Mouse (Mus musculus): ENCODE measurements around the gene D630023F18Rik.
A peak's percentile ranks its signal among the peaks of the same experiment; 100 is the strongest.

D630023F18Rik gene

DNA sequence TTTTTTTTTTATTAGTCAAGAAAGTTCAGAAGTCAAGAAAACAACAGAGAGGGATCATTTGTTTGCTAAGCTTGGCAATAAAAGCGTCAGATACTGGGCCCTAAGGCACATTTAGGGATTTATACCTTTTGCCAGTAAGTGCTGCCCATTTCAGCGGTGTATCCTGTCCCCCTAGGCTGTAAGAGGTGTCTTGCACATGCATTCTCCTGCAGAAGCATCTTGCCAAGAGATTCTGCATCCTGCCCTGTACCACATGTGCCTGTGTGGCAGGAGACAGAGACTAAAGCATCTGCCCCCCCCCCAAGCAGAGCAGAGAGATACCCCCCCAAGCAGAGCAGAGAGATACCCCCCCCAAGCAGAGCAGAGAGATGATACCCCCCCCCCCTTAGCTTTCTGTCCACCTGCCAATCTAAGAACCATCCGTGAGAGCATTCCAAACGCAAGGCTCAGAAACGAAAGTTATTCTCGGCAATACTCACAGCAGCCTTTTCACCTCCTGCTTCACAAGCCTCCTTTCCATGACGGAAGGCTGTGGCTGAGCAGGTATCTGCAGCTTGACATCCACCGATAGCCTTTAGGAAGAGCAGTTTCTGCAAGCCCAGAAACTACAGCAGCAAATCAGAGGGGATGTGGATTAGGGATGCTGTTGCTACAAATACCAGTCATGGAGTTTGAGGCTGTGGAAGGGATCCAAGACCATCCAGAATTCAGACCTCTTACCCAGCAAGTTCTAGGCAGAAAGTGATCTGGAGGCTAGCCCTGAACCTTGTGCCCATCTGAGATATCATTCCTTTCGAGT is at the start of gene D630023F18Rik:
TSS of gene D630023F18Rik (minus strand) at position 641 of the 799 bp plus-strand sequence.
- DNase-seq (ENCODE audit: low spot score in 2 of 2), result peak; percentile 41 to 43

DNA sequence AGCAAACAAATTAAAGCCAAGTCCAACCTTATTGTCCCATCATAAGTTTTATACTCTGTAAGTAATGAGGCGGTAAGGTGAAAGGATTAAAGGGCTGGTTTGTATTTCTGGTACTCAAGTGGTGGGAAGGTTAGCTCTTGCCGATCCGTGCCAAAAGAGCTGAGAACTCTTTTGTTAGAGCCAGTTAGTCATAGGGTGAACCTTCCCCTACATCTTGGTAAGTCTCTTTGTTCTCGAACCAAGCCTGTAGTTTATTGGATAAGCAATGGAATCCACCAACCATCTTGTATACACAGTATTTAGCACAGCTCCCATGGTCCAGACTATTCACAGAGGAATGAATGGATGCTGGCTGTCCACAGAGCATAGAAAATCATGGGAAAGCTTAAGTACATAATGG is 48.6 kb upstream of the D630023F18Rik start:
- no peak for DNase-seq (ENCODE audit: low spot score in 2 of 2)

DNA sequence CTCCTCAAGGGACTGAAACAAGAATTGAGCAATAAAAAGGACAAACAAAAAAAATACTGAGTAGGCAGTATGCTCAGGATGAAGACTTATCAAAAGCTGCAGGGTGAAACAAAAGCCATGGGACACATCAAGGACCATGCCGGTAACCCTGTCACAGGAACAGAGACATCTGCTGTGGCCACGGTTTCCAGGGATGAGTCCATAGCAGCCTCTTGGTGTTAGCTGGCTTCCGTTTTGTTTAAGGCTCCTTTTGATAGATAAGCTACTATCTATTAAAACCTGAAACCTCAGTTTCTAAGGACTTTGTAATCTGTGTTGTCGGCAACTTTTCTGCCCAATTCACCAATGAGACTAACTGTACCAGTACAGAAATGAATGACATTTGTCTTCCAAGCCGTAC is 46.9 kb upstream of the D630023F18Rik start:
- DNase-seq (ENCODE audit: low spot score in 2 of 2), result no peak

DNA sequence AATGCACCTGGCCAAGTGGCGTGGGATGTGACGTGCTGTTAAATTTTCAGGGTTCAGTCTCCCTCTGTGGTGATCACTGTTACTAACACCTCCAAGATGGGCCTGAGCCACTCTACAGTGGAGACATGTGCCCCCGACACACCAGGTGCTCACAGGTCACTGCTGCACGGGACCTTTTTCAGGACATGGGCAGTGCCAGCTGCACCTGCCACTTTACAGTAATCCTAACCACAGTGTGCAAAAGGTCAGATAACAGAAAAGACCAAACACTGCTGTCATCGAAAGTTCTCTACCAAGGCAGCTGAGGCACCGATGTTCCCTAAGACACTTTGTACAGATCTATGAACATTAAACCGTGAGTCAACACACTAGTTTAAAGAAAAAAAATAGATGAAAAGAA is 46.5 kb upstream of the D630023F18Rik start:
- no peak for DNase-seq (ENCODE audit: low spot score in 2 of 2)

DNA sequence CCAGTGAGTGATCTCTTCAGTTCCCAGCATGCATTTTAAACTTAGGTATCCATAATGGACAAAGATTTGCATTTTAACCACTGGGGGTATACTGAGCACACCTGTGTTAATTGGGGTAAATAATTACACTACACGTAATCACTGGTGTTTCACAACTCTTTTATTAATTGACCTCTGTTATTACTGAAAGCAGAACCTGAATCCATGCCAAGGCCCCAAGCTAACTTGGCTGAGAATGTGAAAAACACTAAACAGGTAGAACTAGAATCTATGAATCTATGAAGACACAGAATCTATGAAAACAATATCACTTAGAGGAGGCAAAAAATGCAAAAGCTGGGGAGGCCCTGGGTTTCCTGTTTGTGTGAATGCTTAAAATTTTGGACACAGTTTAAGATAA is 44.5 kb upstream of the D630023F18Rik start:
- DNase-seq (ENCODE audit: low spot score in 2 of 2), result no peak

DNA sequence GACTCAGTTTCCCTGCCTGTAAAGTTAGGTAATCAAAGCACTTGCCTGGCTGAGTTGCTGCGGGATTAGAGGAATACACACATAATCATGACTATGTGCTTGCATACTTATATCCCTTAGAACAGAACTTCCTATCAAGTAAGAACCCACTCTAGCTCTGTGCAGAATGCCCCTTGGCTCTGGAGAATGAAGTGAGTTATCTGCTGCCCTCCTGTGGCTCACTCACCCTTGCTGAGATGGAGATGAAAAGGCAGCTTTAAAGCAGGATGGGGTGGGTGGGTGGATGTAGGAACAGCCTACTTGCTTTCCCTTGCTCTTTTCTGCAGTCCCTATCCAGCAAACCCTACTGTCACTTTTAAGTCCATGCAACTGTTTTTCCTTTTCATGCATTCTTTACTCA is 39.2 kb upstream of the D630023F18Rik start:
- DNase-seq (ENCODE audit: low spot score in 2 of 2), result peak; percentile 13 to 23

DNA sequence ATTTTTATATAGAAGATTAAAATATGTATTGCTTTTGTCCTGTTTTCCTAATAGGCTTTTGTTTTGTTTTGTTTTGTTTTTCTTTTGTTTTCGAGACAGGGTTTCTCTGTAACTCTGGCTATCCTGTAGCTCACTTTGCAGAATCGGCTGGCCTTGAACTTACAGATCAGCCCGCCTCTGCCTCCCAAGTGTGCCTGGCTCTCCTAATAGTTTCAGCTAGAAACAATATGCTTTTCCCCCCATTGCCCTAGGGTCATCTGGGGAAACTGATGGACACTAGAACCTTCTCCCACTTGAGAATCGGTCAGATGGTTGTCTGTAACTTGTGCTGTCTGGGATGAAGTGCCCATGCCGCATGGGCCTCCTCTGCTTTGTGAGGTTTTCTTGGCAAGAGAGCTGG is 33.1 kb upstream of the D630023F18Rik start:
- DNase-seq (ENCODE audit: low spot score in 2 of 2), result no peak

DNA sequence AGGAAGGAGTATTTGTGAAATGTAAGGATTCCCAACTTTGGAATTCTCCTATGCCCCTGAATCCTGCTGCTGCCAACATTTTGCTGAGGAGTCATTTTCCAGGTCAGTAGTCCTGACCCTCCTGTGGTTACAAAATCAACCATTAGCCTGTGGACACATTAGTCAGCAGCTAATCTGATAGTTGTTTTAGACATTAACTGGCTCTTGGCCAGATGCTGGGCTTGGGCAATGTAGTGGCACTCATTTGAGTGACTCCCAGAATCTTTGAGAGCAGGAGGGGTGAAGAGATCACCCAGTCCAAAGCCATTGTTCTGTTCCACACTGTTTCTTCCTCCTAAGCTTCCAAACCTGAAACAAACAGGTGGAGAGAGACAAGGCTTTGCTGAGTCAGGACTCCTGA is 31.8 kb upstream of the D630023F18Rik start:
- DNase-seq (ENCODE audit: low spot score in 2 of 2), result no peak

DNA sequence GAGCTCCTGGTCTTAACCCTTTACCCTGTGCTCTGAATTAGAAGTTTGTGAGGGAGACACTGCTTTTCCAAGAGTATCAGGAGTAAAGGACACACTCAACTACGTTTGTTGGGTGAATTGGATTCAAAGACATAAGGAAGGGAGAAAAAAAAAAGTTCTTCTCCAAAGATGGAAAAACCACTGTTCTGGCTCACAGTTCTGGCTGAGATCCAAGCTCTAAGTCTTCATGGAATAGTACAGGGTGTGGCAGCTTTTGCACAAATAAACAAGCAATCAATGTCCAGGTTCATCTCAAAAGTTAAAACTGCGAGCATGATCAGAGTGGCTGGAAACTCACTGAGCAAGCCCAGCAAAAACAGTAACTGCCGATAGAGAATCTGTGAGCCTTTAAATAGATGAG is 25.0 kb upstream of the D630023F18Rik start:
- DNase-seq (ENCODE audit: low spot score in 2 of 2), result no peak

DNA sequence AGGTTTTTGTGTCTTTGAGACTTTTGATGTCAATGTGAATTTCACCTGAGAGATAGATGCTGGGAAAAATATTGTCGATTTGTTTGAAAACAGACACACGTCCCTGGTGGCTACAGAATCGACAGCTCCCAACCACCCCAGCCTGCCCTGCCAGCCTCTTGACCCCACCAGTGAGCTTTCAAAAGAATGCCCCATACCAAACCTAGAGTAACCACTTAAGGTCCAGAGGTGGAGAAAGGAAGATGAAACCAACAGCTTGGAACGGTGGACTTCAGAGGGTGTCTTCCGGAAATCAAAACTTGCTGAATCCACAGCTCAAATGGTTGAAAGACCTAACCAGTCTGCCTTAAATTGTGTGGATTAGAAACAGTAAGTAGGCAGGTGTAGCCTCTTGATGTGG is 24.3 kb upstream of the D630023F18Rik start:
- DNase-seq (ENCODE audit: low spot score in 2 of 2), result no peak

DNA sequence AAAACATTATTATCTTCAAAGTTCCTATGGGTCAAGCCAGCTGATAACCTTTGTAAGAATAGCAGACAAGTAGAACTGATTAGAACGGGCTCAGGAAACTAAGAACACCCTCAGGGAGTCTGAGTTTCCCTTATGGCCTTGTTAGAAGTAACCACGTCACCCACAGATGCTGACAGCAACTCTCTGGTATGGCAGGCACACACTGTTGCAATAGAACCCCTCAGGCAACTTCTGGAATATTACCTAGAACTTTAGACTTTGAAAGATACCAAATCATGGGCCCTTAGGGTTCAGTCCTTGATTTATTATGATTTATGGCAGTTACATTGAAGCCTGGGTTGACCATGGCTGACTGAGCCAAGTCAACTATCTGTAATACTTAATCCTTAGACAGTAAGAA is 23.6 kb upstream of the D630023F18Rik start:
- no peak for DNase-seq (ENCODE audit: low spot score in 2 of 2)

DNA sequence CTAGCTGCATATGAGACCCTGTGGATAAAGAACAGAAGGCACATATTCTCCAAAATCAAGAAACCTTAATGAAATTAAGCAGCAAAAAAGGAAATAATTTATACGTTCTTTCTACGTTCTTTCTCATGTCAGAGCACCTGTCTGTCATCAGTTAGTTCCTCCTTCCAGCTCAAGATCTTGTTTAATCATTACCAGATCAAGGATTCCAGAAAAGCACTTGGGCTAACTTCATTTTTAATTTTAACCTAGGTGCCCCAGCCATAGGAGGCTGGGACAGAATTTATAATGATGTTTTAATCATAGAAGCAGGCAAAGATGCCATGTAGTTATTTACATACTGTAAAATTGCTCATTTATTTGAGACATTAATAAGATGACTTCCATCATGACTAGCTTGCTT is 21.8 kb upstream of the D630023F18Rik start:
- no peak for DNase-seq (ENCODE audit: low spot score in 2 of 2)

DNA sequence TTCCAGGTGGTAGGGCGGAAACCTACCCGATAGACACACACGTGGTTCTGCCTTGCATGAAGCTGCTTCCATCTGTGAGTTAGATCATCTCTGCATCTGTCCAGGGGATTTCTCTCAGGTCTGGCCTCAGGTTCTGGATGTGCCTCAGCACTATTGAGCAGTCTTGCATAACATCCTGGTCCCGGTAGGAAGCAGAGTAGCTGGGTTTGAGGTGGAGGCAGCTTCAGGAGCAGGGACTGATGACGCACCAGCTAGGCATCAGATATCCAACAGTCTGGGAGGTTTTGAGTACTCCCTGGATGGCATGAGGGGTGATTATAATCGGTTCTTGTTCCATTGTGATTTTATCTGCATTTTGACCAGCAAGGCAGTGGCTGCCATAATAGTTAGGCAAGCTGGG is 14.5 kb upstream of the D630023F18Rik start:
- no peak for DNase-seq (ENCODE audit: low spot score in 2 of 2)

DNA sequence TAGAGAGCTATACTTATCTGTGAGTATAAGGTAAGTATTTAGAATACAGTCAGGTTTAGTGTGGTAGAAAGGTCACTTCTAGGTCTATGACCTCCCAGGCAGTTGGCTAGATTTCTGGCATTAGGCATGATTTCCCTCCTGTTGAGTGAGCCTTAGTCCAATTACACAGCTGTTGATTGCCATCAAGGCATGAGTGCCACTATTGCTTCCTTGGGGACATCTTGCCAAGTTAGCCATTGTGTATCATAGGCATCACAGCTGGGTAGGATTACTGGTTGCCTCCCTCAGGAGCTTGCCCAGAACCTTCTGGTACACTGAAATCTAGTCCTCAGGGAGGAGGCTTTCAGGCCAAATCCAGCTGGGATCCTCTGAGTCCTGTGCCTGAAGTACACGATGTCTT is 9.8 kb upstream of the D630023F18Rik start:
- DNase-seq (ENCODE audit: low spot score in 2 of 2), result no peak

DNA sequence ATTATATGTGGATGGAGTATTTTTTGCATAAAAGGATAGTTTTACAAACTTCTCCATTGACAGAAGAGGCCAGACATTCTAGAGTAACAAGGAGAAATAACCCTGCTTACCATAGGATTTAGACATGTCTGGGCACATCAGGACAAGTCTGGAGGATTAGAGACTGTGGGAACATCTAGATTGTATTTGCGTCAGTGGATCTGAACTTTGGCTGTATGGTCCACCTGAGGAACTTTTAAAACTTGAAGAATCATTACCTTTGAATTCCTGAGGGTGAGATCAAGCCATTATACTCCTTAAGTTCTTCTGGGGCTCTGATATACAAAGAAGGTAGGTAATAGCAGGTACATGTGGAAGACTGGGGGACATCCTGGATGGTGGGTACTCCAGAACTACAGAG is 8.7 kb upstream of the D630023F18Rik start:
- DNase-seq (ENCODE audit: low spot score in 2 of 2), result no peak

DNA sequence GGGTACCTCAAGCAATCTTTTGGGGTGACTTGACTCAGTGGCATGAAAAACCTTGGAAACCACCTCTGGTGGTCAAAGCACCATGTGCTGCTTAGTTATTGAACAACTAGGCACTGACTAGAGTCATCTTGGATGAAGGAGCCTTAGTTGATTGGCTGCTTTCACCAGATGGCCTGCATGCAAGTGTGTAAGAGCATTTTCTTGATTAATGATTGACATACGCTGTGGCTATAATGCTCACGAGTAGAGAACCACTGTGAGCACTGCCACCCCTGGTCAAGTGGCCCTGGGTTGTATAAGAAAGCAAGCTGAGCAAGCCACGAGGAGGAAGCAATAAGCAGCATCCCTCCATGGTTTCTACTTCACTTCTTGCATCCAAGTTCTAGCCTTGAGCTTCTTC is 7.2 kb upstream of the D630023F18Rik start:
- no peak for DNase-seq (ENCODE audit: low spot score in 2 of 2)

DNA sequence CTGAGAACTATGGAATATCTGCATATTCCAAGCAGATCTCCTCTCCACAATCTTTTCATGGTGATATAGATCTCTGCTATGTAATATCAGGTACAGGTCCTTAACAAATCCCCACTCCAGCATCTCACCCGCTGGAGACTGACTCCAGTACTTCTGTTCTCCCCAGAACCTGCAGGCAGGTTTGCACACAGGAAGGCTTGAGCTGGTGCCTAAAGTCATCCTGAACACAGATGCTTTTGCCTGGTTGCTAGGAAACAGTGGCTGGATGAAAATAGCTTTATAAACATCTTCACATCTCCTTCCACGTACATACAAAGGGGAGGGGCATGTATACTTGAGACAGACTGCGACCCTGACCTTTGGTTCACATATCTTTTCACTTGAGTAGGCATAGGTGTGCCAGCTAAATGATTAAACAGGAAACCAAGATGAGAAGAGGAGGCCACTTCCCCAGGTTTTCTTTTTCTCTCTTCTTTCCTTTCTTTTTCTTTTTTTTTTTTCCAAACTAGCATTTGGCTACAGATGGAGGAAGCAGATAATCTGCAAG is 6.7 kb upstream of the D630023F18Rik start:
- peak; percentile 15 to 18 for DNase-seq (ENCODE audit: low spot score in 2 of 2)

DNA sequence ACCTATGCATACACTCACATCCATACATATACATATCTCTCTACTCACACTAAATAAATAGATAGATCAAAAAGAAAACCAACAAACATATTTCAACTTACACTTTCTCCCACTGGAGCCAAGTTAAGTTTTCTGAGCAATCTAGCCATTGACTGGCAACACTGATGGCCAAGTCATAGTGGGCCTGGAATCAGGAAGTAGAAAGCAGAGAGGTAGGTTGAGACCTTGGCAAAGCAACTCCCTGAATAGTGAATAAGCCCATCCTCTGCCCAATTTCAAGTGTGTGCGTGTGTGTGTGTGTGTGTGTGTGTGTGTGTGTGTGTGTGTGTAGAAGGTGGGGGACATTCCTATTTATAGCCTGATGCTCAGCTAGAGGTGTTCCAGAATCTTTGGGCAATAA is 3.6 kb downstream of the D630023F18Rik start, which contains the start of gene Gm28845:
TSS of gene Gm28845 (minus strand) at position 121 of the 400 bp plus-strand sequence.
- no peak for DNase-seq (ENCODE audit: low spot score in 2 of 2)

DNA sequence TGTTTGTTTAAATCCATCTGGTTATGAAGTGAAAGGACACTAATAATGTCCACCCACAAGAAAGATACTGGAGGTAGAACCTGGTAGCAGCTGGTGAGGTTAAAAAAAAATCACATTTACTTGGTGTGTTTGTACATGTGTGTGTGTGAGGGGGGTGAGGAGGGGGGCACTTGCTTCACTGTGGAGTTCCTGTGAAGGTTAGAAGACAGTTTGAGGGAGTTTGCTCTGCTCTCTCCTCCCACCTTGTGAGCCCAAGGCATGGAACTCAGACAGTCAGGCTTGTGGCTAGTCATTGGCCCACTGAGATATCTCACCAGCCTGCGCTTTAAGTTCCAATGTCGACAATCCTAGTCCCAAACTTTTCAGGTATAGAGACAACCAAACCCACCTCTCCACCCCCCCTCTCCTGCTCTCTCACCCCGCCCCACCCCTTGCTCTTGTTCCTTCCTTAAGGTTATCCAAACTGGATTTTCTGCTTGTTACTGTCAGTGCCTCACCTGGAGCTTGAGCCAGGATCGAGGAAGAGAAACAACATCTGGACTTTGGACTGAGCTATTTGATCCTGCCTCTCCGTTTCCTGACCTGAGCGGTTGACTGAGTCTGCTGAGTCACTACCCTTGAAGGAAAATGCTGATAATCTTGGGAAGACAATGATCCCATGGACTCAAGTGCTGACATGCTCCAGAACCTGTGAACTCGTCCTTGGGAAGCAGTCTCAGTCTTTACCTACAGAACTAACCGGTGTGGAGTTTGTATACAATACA is 4.7 kb downstream of the D630023F18Rik start:
- DNase-seq (ENCODE audit: low spot score in 2 of 2), result no peak

DNA sequence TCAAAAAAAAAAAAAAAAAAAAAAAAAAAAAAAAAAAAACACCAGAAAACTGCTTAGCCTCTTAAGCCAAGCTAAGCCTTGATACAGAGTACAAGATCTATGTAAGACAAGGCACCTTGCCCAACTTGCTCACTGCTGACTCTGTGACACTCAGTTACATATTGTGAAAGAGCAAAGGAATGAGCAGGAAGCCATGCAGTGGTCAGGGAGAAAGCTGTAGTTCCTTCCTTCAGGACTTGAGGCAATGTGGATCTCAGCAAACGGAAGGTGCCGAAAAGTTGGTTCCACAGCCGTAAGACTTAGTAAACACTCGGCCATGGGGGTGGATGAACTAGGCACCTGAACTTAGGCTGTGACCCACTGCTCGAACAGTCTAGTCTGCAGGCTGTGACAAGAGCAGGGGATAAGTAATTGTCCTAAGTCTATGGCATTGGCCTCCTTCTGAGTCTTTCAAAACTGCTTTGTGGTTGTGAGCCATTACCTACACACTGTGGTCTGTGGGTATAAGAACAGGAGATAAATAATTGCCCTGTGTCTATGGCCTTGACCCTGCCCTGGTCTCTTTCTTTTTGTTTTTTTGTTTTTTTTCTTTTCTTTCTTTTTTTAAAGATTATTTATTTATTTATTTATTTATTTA is 9.4 kb downstream of the D630023F18Rik start:
- no peak for DNase-seq (ENCODE audit: low spot score in 2 of 2)

DNA sequence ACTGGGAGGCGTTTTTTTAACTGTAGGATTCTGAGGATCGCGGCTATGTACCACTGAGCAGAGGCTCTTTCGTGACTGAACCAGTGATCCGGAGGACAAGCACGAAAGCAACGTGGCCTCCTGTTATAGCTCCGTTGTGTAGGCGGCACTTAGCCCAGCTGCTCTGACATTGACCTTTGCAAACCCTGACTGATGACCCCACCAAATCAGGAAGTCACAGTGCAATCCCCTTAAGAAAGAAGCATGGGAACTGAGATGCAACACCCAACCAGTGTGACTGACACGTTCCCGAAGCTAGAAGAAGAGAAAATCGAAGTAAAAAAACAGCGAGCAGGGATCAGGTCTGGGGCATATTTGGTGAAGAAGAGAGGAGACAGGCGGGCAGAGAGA is 10.2 kb downstream of the D630023F18Rik start:
- no peak for DNase-seq (ENCODE audit: low spot score in 2 of 2)
